Mouse (Mus musculus) erythroblast, embryonic 14.5 days (primary cell): Measurements from ENCODE around the gene Eif4e1b. TPM values are rescaled to one million over a fixed set of nuclear protein-coding genes. Genes with fewer than 3 reads are reported as not detected.

Experiments used
- H3K27me3 ChIP-seq: 2 replicates; pipeline ENCODE4 v1.6.1; 2012; ENCODE audit warnings: inconsistent platforms; ENCODE audit not compliant: control insufficient read depth
- H3K36me3 ChIP-seq: 2 replicates; pipeline ENCODE4 v1.6.1; 2012; ENCODE audit warnings: mild to moderate bottlenecking, inconsistent platforms; ENCODE audit not compliant: control insufficient read depth
- H3K4me1 ChIP-seq: 2 replicates; pipeline ENCODE4 v1.6.1; 2012; ENCODE audit warnings: inconsistent platforms; ENCODE audit not compliant: control insufficient read depth
- H3K4me3 ChIP-seq: replicated peaks from 2 replicates; pipeline ENCODE3; 2012; ENCODE audit warnings: moderate library complexity, mild to moderate bottlenecking, inconsistent platforms
- H3K9me3 ChIP-seq: 2 replicates; pipeline ENCODE4 v1.6.1; 2012; ENCODE audit warnings: low read length, inconsistent platforms, mixed read lengths; ENCODE audit not compliant: control insufficient read depth
- GATA1 ChIP-seq: IDR thresholded peaks from 2 replicates; pipeline ENCODE4 v1.6.1; 2012; ENCODE audit warnings: low read length, inconsistent platforms, mixed read lengths
- TAL1 ChIP-seq: IDR thresholded peaks from 3 replicates; pipeline ENCODE4 v1.6.1; 2012; ENCODE audit warnings: low read length, inconsistent platforms, mixed read lengths
- polyA plus RNA-seq: library from polyadenylated mRNA; stranded (reverse); fragments of >175 nt; gene quantifications from 2 replicates; pipeline ENCODE4 v1.2.3, GENCODE M21; 2012

Gene Eif4e1b
- polyA plus RNA-seq, 1 experiment = not detected

DNA sequence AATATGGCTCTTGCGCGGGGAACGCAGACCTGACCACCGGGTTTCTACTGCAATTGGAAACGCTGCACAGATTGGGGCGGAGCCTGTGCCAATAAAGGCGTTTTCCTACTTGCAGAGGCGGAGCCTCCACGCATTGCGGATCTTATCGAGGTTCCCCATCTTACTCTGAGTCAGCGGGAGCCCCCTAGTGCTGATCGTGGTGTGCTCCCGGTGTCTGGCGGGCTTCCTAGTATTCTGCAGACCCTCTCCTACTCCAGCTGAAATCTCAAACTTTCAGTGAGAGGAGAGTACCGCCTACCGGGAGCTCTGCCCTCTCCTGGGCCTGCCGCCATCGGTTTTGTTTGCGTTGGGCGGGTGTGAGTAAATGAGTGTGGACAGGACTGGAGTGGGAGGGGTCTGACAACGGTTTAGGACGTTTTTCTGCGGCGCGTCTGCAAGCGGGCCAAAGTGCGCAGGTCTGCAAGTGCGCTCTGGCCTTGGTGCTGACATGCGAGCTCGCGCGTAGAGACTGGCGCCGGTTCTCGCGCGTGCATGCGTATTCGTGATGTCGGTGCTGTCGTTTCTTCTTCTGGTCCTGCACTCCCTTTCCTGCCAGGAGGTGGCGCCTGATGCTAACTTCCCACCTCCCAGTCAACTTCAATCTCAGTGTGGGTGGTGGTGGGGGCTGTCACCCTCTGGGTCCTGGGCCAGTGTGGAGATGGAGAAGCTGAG lies 25.6 kb upstream of the Eif4e1b start:
- no peaks in the 10 kb centered on the region for H3K36me3 ChIP-seq
- peak overlapping the region; percentile 16 for H3K4me3 ChIP-seq
- TF ChIP-seq GATA1 (no peak), TAL1 (no peak)
- H3K4me1 ChIP-seq = peaks cover 6% of the 10 kb centered on the region
- H3K9me3 ChIP-seq = no peaks in the 10 kb centered on the region
- H3K27me3 ChIP-seq = peaks cover 34% of the 10 kb centered on the region

DNA sequence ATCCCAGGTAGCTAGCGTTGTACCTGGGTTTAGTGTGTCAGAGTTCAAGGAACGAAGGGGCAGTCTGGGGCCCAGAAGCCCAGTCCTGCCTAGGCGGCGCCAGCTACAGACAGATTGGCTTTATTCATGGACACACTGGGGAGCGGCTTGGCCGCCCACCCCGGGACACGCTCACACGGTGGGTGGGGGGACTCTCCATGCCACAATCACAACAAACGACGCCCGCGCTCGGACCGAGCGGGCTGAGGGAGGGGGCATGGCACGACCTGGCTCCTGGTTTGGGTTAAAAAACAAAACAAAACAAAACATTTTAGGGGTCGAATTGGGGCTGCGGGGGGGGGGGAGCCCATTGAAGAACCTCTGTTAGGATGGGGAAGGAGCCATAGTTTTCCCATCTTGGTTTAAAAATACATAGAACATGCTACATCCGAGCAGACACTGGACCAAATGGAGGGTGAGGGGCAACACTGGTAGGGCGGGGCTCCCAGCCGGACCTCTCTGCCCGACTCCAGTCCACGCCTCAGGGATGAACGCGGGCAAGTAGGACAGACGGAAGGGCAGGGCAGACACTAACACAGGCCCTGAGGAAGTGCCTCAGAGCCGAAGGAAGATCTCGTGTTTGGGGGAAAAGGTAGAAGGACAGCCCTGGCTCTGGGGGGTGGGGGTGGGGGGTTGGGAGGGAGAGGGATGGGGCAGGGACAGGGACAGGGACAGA lies 24.9 kb upstream of the Eif4e1b start:
- Histone ChIP-seq H3K4me1 (peaks cover 6% of the 10 kb centered on the region), H3K9me3 (no peaks in the 10 kb centered on the region), H3K4me3 (no peak overlapping the region), H3K27me3 (peaks cover 40% of the 10 kb centered on the region), H3K36me3 (no peaks in the 10 kb centered on the region)
- no peak for TF ChIP-seq GATA1
- TF ChIP-seq TAL1 = no peak

DNA sequence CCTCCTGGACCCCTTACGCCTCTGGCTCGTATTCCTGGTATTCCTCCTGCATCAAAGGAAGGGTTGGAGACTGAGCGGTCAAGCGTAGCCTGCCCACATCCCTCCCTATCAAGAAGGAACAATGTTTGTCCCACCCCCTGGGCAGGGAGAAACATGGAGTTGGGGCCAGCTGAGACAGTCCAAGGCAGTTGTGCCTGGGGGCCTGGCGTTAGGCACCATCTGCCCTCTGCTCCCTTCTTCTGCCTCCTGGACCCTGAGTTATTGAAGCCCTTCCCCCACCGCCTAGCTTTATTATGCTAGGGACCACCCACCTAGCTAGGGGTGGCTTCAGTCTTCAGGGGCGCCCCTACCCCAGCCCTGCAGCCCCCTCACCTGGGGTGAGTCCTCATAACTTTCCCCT lies 24.3 kb upstream of the Eif4e1b start:
- H3K9me3 ChIP-seq = no peaks in the 10 kb centered on the region

DNA sequence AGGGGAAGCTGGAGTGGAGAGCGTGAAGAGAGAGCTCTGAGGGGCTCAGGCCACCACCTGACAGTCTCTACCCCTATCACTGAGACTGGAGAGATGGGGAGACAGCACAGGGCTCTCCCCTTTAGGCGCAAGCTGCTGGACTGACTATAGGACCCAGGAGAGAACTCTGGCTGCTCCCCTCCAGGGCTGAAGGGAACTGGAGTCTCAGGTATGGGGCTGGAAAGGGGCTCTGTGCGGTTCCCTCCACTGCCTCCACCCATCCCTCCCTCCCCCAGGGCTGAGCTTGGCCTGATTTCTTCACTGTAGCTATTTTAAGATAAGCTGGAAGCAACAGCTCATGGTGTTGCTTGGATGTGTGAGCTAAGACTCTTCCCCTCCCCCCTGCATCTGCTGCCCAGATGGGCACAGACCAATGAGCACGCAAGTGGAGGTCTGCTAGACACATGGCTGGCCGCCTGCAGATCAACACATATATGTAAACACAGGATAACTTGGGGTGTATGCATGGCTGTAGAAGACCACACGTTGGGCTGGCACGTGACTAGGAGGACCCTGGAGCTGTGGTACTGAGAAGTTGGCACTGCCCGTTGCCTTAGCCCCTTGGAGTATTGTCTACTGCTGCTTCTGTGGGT lies 23.5 kb upstream of the Eif4e1b start:
- no peaks in the 10 kb centered on the region for H3K36me3 ChIP-seq
- no peaks in the 10 kb centered on the region for H3K9me3 ChIP-seq
- H3K27me3 ChIP-seq = peaks cover 52% of the 10 kb centered on the region
- H3K4me1 ChIP-seq = peaks cover 6% of the 10 kb centered on the region
- TF ChIP-seq TAL1 (no peak), GATA1 (no peak)
- no peak overlapping the region for H3K4me3 ChIP-seq

More for the DNA sequence above, 24.3 kb upstream of the Eif4e1b start:
- Histone ChIP-seq H3K27me3 (peaks cover 46% of the 10 kb centered on the region), H3K36me3 (no peaks in the 10 kb centered on the region), H3K4me1 (peaks cover 6% of the 10 kb centered on the region), H3K4me3 (no peak overlapping the region)
- TF ChIP-seq TAL1 (no peak), GATA1 (no peak)

GRCm38 (mm10) chr13:54760906-54761305 lies 22.9 kb upstream of the Eif4e1b start:
- Histone ChIP-seq H3K27me3 (peaks cover 55% of the 10 kb centered on the region), H3K4me1 (peaks cover 6% of the 10 kb centered on the region), H3K9me3 (no peaks in the 10 kb centered on the region), H3K36me3 (no peaks in the 10 kb centered on the region), H3K4me3 (no peak overlapping the region)
- TF ChIP-seq TAL1 (no peak), GATA1 (no peak)

GRCm38 (mm10) chr13:54765281-54766191 lies 18.3 kb upstream of the Eif4e1b start:
- no peak for TF ChIP-seq GATA1
- no peak for TF ChIP-seq TAL1
- Histone ChIP-seq H3K4me1 (no peaks in the 10 kb centered on the region), H3K9me3 (peaks cover 9% of the 10 kb centered on the region), H3K27me3 (peaks cover 44% of the 10 kb centered on the region), H3K4me3 (no peak overlapping the region), H3K36me3 (no peaks in the 10 kb centered on the region)

DNA sequence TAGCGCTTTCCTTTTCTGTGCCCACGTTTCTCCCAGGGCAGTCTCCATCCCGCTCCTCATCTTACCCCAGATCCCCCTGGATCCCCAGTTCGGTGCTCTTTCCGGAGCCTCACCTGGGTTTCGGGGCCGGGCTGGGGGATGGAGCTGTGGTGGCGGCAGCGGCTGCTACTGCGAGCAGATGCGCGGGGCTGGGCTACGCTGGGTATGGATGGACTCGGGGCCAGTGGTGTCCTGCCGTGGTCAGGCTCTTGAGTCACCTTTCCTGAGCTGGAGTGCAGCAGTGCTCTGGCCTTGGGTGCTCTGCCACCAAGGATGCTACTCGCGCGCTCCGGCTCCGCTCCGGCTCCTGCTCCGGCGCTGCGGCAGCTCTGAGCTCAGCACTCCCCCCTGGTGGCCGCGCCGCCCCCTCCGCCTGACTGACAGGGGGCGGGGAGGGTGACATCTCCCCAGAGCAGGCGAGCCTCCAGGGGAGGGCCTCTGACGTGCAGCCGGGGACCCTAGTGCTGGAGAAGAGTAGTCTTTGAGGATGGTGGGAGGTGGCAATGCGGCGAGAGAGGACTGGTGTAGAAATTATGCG lies 17.5 kb upstream of the Eif4e1b start, which contains the start of gene Sncb:
Gene Sncb, minus strand, starts transcription at position 404 of the 577 bp plus-strand sequence.
- H3K4me3 ChIP-seq = no peak within 1 kb of the TSS
- H3K4me1 ChIP-seq = no peaks in the 10 kb centered on the region
- TF ChIP-seq GATA1 (no peak), TAL1 (no peak)
- no peaks in the 10 kb centered on the region for H3K36me3 ChIP-seq
- peaks cover 44% of the 10 kb centered on the region for H3K27me3 ChIP-seq
- peaks cover 12% of the 10 kb centered on the region for H3K9me3 ChIP-seq

- peaks cover 44% of the 10 kb centered on the region for H3K27me3 ChIP-seq
- H3K9me3 ChIP-seq = peaks cover 12% of the 10 kb centered on the region
- no peaks in the 10 kb centered on the region for H3K4me1 ChIP-seq
- H3K4me3 ChIP-seq = no peak overlapping the region
- no peaks in the 10 kb centered on the region for H3K36me3 ChIP-seq
- TF ChIP-seq GATA1 = no peak
- no peak for TF ChIP-seq TAL1
Measured at GRCm38 (mm10) chr13:54767012-54767411, 16.8 kb upstream of the Eif4e1b start.
